Mouse (Mus musculus) lung, postnatal 10 days (tissue): ENCODE results near the gene Gja5.

Experiments used
- DNase-seq: peaks from one replicate; pipeline ENCODE4 v3.0.0; 2021

The Gja5 gene

GRCm38 (mm10) chr3:97117511-97117910 lies 213.0 kb downstream of the Gja5 start:
- DNase-seq: no peak

- DNase-seq: no peak
Observed at GRCm38 (mm10) chr3:97118313-97118712, 213.8 kb downstream of the Gja5 start.

DNA sequence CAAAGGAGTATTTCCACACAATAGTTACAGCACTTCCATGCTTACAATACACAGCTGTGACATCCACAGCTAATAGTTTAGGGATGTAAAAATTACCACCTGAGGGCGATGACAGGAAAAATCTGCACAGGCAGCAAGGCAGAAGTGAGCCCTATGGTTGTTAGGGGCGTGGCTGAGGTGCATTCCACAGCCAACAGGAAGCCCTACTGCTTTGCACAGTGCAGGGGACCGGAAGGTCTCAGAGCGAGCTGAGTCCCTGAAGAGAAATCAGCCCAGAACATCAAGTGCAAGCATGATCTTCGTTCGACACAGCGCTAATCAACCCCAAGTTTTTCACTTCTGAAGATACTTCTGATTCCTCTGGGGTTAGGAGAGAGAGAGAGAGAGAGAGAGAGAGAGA lies 219.7 kb downstream of the Gja5 start:
- DNase-seq: peak; percentile 26
